Mouse (Mus musculus): ENCODE data around the gene Limch1. TPM values are rescaled to one million over a fixed set of nuclear protein-coding genes. Genes with fewer than 3 reads are reported as not detected.

Gene Limch1
- polyA plus RNA-seq, 1 experiment = 4.2 TPM

DNA sequence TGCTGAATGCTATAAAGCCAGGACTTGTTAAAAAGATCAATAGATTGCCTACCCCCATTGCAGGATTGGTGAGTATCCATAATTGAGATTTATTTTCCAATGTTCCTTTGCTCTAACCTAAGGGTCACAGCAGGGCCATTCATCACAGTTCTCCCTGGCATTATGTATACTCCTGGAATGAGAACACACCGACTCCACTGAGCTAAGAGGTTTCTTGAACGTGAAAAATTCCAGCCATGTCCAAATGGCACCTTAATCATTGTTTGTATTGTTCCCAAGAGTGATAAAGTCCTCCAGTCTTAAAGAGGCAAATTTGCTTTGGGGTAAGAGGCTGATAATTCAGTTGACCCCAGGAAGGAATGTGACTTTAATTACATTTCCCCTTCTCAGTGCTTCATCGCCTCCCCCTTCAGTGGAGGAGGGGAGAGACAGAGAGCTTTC lies 136.3 kb downstream of the Limch1 start:
- DNase-seq (ENCODE audit: low spot score) = no peak

DNA sequence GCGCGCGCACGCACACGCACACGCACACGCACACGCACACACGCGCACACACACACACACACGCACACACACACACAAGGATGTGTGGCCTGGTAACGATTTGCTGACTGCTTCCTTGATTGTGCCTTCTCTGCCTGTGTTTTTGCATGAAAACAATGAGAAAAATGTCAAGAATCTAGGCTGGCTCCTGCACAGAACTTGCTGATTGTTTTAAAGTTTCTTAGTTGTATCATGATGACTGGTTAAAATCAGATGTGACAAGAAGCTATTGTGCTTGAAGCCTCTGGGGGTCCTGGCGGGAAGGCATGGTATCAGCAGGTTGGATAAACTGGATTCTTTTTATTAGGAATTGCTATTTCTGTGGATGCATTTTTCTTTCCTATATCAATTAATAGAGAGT lies 137.1 kb downstream of the Limch1 start:
- no peak for DNase-seq (ENCODE audit: low spot score)

DNA sequence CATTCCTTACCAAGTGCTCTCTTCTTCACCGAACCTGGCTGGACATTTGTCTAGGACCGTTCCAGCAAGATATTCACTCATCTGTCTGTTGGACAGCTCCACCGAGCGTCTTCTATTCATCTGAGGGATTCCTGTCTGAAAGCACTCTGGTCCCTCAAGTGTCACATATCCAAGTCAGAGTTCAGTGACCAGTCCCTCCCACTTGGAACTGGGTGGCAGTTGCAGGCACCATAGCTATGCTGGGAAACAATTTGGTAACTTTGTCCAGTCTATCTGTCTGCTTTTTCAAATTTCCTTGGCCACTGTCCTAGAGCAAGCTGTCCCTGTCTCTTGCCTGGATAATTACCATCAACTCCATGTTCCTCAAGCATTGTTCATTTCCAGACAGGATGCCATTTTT lies 138.9 kb downstream of the Limch1 start:
- DNase-seq (ENCODE audit: low spot score) = no peak

DNA sequence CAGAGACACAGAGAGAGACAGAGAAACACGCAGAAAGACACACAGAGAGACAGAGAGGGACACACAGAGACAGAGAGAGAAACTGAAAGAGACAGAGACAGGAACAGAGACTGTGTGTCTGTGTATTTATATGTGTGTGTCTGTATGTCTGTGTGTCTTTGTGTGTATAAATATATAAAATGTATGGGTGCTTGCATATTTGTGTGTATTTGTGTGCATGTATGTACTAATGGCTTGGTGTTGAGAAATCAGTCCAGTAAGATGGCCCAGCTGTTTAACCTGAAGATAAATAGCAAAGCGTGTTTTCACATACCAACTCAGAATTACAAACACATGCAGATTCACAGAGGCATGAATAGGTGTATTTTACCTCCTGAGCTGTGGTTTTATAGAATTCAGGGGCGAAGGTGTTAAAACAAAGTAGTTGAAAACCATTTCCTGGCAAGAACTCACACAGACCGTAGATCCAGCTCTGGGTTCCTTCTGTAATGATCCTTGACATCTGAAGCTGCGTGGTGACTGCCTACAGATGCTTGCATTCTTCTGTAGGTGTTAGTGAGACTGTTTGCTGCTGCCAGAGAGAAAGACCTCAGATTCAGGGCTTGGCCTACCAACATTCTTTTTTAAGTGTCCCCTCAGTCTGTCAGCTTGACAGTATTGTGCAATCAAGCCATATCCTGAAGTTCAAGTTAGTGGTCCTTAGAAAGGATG lies 140.9 kb downstream of the Limch1 start:
- DNase-seq (ENCODE audit: low spot score) = no peak

- DNase-seq (ENCODE audit: low spot score) = no peak
These were observed 142.4 kb downstream of the Limch1 start for GRCm38 (mm10) chr5:66888061-66888460.

GRCm38 (mm10) chr5:66889337-66889736 lies 143.7 kb downstream of the Limch1 start:
- no peak for DNase-seq (ENCODE audit: low spot score)

GRCm38 (mm10) chr5:66895440-66896120 lies 150.0 kb downstream of the Limch1 start:
- DNase-seq (ENCODE audit: low spot score) = no peak

GRCm38 (mm10) chr5:66897584-66897983 lies 152.0 kb downstream of the Limch1 start:
- DNase-seq (ENCODE audit: low spot score) = no peak

GRCm38 (mm10) chr5:66898252-66898651 lies 152.6 kb downstream of the Limch1 start:
- DNase-seq (ENCODE audit: low spot score) = no peak

GRCm38 (mm10) chr5:66898811-66899430 lies 153.3 kb downstream of the Limch1 start:
- no peak for DNase-seq (ENCODE audit: low spot score)

DNA sequence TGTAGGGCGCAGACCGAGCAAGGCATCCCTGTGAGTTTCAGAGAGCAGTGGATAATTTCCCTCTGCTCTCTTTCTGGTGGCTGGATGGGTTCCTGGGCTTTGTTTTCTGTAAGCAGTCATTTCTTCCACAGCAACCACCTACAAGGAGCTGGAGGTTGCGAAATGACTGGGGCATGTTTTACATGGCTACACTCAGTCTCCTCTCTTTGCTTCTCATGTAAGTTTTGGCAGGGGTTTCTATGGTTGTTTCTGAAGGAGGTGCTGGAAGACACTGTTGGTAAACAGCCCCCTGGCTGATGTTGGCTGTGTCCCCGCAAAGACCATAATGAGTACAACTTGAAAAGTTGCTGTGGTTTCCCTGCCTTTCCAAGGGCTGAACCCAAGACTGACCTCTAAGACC lies 155.5 kb downstream of the Limch1 start:
- DNase-seq (ENCODE audit: low spot score) = no peak

DNA sequence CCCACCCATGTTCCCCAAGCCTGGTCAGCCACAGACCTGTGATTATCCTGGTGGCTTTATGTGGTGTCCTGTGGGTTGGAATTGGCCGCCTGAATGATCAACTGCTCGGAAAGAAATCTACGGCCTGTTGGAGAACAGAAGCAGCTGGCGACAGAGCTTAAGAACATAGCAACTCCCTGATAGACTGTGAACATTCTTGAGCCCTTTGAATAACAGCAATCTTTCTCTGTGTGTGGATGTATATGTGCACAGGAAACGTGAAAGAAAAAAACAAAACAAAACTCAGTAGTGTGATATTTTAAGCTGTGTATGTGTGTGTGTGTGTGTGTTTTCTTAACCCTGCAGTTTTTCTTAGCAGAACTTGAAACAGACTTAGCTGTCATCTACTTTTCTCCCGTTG lies 159.2 kb downstream of the Limch1 start:
- DNase-seq (ENCODE audit: low spot score) = no peak

DNA sequence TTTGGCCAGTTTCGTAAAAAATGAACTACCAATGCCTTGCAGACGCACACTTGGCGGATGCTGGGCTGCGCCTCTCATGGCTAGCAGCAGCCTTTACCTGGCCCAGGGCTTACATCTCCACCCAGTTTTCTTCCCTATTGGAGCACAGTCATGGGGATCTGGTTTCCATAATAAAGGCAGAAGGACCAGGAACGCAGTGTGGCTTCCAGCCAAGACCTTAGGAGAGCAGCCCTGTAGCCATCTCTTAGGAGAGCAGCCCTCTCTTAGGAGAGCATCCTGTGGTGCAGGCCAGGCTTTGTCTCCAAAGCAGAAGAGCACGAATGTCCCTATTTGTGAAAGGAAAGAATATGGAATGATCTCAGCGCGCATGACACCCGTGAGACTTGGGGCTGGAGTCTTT lies 163.3 kb downstream of the Limch1 start:
- DNase-seq (ENCODE audit: low spot score) = no peak

DNA sequence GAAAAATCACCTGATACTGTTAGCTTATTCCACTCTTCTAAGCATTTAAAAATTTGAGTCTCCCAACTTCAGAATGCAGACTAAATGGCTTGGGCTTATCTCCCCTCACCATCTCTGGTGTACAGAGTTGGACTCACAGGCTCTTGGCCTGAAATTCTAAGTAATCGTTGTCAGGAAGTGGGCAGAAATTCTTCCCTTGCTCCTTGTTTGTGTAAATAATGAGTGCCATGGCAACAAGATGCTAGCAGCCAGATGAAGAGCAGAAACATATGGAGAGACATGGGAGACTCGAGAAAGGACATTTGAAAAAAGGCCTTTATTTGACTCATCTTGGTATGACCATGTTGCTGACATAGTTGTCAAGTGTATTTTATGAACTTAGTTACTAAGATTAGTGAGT lies 164.3 kb downstream of the Limch1 start:
- no peak for DNase-seq (ENCODE audit: low spot score)

- no peak for DNase-seq (ENCODE audit: low spot score)
These were observed 165.0 kb downstream of the Limch1 start for GRCm38 (mm10) chr5:66910610-66911009.

- DNase-seq (ENCODE audit: low spot score) = no peak
These were observed 165.4 kb downstream of the Limch1 start for GRCm38 (mm10) chr5:66911068-66911467.

DNA sequence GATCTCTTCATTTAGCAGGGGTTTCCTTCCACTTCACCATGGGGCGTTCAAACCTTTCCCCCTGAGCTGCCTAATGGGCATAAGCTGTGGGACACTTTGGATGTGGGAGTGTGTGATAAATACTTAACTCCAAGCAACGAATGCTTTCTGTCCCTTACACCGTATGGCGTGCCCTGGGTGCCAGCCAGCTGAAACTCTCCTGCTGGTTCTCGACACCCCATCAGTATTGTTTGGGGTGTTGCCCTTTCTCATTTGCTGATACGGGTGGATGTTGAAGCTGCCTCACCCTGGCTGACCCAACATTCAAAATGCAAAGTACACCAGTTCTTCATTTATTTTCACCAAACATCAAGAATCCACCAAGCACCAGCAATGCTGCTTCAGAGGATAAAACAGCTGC lies 168.2 kb downstream of the Limch1 start:
- no peak for DNase-seq (ENCODE audit: low spot score)

DNA sequence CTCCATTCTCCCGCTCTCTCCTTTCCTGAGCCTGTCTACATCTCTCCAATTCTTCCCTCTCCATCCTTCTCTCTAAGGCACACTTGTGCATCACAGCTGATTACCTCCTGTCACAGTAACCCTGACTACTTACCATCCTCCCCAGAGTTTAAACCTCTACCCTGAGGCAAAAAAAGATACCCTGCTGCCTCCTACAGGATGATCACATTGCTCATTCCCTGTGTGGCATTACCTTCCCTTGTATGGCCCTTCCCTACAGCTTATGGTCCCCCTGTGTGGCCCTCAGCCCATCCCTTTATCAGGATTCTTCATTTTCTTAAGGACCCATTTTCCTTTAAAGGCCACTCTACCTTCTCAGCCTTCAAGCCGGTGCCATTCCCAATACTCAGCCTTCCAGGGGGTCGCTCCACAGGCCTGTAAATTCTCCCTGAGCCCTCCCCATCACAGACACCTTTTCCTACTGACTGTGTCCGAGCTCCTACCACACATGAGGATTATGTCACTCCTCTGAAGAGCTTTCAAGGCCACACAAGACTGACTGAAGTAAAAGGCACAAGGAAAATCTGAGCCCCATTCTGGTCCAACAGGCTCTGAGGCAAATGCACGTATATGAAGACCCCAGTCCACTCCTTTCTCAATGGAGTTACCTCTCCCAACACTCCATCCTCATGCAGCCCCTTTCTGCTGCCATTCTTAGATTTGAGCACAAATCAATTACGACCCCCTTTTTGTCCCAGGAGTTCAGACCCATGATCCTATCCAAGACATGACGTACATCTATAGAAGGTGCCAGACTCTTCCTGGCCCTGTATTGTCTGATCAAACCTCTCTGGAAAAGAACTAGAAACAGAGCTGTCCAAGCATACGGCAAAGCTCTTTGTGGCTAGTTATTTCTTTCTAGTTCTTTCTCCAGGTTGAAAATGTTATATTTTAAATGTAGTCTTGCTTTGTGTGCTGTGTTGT lies 172.0 kb downstream of the Limch1 start:
- no peak for DNase-seq (ENCODE audit: low spot score)

DNA sequence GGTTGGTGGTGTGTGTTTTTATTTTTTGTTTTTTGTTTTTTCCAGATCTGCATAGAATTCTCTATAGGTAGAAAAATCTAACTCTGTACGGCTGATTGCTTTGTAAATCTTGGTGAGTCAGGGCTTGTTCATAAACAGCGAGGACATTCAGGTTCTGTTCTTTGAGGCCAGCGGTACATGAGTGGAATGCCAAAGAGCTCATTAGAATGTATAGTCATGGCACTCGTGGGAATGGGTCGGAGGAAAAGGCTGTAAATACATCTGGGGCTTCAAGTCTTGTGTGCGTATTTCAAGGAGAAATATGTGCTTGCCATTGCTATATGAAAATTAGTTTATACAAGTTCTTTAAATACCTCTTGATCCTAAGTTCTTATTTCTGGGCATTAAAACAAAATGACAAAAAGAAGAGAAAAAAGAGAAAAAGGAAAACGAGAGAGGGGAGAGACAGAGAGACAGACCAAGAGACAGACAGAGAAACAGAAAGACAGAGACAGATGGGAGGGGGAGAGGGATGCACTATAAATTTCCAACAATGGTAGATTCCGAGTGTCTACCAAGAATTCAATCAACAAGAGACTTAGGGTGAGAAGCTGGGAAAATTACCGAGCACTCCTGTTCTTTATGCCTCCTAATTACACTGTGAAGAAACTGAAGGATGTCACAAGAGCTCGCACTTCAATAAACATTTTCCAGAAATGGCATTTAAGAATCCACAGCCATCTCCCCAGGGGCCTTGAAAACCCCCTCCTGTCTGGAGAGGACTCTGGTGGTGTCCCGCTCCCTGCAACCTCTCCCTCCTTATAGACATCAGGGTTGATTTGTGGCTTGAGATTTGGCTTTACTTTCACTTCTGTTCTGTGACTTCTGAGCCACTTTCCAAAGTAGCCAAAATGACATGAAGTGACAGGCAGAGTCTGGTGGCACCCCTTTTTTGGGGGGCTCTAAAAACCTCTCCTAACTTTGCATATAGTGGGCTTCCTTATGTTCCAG lies 173.0 kb downstream of the Limch1 start:
- DNase-seq (ENCODE audit: low spot score) = no peak

DNA sequence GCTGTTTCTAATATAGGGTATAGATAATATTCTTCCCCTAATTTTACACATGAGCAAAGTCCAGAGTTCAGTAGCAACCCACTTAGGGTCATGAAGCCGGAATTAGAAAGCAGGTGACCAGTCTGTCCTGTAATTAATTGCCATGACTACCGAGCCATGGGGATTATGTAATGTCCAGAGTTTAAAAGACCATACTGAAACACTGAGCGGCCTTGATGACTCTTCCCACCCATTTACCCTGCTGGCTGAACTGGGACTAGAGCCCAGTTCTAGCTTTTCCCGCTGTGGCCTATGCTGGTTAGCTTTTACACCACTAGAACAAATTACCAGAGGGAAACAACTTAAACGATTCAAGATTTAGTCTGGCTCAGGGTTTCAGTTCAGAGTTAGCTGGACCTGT lies 177.0 kb downstream of the Limch1 start:
- DNase-seq (ENCODE audit: low spot score) = no peak

DNA sequence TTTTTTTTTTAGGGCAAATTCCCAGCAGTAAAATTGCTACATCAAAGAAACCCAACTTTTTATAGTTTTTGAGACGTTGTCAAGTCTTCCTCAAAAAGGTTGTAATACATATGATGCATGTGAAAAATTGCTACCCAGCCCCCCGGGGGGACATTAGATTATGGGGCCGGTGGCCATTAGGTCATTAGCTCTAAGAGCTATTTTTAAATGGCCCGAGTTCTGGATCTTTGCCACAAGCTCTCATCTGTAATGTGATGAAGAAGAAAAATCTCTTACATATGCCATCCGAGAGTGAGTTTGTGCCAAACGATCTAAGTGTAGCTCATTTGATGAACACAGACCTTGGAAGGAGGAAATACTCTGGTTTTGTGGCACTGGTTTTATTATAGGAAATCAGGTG lies 183.7 kb downstream of the Limch1 start:
- no peak for DNase-seq (ENCODE audit: low spot score)
